Mouse (Mus musculus) embryonic fibroblast, embryonic 13.5 days (primary cell): ENCODE measurements around the gene Naa16.

Experiments used
- CTCF ChIP-seq: IDR thresholded peaks from 2 replicates; pipeline ENCODE4 v1.5.1; 2011; ENCODE audit warnings: mild to moderate bottlenecking, control low read depth, low read length, moderate library complexity, borderline replicate concordance; ENCODE audit not compliant: insufficient read depth
- POLR2A ChIP-seq: IDR thresholded peaks from 2 replicates; pipeline ENCODE4 v1.6.1; 2011; ENCODE audit warnings: low read depth, mild to moderate bottlenecking, control low read depth, low read length, moderate library complexity

- no peak for TF ChIP-seq CTCF
- no peak for TF ChIP-seq POLR2A
These were observed 83.4 kb downstream of the Naa16 start for GRCm38 (mm10) chr14:79307138-79307537.
